Mouse (Mus musculus): Measurements from ENCODE around the gene Trim15.
"Not testable (repeated sequence)": the region's sequence is repeated elsewhere in the genome, so short reads cannot be mapped to it uniquely, and the experiment has no call there.

Trim15 gene

GRCm38 (mm10) chr17:36830470-36830869 is 36.5 kb downstream of the Trim15 start:
- in situ Hi-C loops (cut with MseI, MboI): no loop called here

- in situ Hi-C loops (cut with MseI, MboI): no loop called here
Measured at GRCm38 (mm10) chr17:36828488-36828887, 38.5 kb downstream of the Trim15 start.

DNA sequence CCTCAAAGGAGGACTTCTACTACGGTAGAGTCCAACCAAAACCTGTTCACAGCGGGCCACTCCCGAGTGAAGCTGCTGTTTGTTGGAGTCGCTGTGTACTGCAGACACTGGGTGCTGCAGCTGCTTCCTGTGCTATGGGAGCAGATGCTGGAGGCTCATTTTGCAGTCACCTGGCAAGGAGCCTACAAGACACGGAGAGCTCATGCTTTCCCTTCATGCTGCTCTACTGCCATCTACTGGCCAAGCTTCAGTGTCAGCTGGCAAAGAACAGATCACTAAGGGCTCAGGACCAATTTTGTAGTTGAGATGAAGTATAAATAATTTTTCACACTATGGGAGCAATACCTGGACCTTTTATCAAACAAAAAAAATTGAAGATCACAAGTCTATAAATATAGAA is 41.0 kb downstream of the Trim15 start:
- in situ Hi-C loops (cut with MseI, MboI): not testable (repeated sequence)

GRCm38 (mm10) chr17:36825525-36825924 is 41.5 kb downstream of the Trim15 start:
- in situ Hi-C loops (cut with MseI, MboI): no loop called here

GRCm38 (mm10) chr17:36824005-36824404 is 43.0 kb downstream of the Trim15 start:
- in situ Hi-C loops (cut with MseI, MboI): no loop called here

GRCm38 (mm10) chr17:36811871-36812270 is 55.1 kb downstream of the Trim15 start, which contains the start of gene H2-M10.6:
Gene H2-M10.6, plus strand, starts transcription at chr17:36812171.
- in situ Hi-C loops (cut with MseI, MboI): no loop called here
